Mouse (Mus musculus) lung, postnatal 36 days (tissue): Measurements from ENCODE around the gene Fam83e.

Source experiments
- DNase-seq: peaks from one replicate; pipeline ENCODE4 v3.0.0; 2022; ENCODE audit warnings: mixed read lengths

The Fam83e gene

DNA sequence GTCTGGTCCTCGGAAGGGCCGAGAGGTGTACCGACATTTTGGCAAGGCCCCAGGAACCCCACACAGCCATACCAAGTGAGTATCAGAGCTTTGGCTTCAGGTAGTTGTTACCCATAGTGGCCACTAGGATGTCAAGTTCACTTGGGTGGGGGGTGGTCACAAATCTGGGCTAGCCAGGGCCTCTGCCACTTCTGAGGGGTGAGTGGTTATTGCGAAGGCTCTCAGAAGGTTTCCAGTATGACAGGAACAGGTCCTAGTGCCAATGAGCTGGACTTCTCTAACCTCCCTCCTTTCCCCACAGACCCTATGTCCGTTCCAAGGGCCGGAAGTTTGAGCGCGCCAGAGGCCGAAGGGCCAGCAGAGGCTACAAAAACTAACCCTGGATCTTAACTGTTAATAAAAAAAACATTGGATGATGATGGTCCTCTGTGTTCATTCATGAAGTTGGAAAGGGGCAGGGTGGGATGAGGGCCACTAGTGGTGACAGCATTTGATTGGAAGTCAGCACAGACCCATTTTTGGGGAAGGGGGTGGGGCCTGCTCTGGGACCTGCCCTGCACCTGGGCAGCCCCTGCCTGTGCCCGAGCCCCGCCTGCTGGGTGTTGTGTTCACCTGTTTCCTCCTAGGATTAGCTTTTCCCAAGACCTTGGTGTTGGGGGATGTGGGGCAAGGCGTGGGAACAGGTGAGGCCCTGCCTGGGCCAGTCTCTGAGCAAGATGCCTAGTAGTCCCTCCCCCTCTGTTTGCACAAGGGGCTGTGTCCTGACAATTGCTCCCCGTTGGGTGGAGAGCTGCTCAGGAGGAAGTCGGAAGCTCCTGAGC lies at the start of gene Fam83e:
Gene Fam83e, plus strand, starts transcription at position 800 of the 821 bp plus-strand sequence.
- DNase-seq, result peak; percentile 57

DNA sequence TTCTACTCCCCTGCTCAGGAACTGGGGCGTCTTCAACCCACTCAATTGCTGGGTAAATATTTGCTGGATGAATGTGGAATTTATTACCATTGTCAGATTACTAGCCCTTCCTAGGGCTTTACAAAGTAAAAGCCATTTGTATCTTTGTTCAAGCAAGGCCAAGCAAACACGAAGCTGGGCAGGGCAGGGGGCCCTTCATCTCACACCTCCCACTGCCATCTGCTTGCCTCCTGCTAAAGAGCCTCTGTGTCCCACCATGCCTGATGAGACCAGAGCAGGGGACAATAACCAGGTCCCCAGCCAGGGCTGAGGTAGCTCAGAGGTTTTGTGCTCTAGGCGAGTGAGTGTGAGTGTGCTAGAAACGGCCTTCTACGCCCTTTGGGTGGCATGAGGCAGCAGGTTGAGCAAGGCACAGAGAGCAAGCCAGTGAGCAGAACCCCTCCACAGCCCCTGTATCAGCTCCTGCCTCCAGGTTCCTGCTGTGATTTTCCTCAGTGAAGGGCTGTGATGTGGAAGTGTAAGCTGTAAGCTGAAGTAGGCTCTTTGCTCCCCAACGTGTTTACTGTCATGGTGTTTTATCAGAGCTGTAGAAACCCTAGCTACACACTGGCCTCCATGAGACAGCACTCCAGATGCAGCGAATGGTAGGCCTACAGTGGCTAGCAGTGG lies 43.3 kb upstream of the Fam83e start:
- DNase-seq, result no peak

DNA sequence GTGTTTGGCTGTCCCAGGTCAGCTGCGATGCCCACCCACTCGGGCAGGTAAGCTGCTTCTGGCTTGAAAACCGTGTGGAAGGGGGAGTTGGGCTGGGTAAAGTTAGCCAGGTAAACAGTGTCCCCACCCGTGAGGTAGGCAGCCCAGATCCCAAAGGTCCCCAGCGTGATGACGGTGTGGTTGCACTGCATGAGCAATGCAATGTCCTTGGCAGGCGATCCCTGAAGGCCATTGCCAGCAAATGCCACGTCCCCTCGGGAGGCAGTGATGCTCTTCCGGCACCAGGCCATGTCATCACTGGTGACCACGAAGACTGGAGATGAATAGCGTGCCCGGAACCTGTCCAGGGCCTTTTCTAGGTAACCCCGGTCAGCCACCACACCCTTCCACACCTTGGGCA lies 42.5 kb upstream of the Fam83e start:
- DNase-seq, result no peak

DNA sequence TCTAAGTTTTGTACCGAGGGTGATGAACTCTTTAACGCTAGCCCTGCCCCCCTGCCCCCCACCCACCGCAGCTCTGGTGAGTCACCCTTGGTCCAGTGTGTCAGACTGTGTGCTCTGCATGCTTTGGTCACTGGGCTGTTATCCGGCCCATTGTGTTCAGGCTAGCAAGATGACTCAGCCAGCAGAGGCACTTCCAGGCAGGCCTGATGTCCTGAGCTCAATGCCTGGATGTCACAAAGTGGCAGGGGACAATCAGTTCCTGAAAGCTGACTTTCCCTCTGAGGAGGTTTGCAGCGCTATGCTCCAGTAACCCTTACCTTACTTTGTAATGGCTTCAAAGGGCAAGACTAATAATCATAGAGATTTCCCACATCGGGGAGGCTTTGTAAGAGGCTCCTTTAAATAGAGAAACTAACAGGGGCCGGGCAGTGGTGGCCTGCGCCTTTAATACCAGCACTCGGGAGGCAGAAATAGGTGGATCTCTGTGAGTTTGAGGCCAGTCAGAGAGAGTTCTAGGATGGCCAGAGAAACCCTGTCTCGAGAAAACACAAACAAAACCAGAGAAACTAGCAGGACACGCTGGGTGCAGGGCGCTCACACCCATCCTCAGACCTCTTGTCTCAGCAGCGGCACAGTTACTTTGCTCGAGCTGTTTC lies 40.9 kb upstream of the Fam83e start:
- peak; percentile 75 for DNase-seq

DNA sequence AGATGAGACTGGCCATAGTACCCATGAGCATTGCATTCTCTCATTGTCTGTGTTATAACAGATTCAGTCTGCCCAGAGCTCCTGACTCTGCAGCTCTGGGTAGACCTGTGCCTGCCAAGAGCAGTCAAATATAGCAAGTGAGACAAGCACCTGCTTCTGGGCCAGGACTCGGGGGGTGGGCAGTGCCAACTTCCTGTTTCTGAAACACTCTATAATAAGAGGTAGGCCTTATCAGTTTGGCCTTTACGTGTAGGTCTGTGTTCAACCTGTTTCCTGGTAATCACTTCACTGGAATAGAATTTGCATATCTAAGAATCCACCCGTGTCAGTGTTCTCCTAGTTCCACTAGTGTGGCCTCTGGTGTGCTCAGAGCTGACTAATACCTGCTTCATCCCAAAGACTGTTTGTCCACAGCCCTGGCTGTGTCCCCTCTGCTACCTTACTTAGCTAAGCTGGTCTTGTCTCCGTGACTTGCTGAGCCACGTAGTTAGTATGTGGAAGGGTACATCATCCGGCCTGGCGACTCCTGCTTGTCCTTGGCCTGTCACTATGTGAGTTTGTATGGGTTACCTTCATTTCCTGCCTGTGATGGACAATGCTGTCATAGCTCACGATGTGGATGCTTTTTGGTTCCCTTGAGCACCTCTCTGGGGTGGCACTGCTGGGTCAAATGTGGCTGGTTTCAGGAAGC lies 39.8 kb upstream of the Fam83e start:
- DNase-seq, result peak; percentile 79

DNA sequence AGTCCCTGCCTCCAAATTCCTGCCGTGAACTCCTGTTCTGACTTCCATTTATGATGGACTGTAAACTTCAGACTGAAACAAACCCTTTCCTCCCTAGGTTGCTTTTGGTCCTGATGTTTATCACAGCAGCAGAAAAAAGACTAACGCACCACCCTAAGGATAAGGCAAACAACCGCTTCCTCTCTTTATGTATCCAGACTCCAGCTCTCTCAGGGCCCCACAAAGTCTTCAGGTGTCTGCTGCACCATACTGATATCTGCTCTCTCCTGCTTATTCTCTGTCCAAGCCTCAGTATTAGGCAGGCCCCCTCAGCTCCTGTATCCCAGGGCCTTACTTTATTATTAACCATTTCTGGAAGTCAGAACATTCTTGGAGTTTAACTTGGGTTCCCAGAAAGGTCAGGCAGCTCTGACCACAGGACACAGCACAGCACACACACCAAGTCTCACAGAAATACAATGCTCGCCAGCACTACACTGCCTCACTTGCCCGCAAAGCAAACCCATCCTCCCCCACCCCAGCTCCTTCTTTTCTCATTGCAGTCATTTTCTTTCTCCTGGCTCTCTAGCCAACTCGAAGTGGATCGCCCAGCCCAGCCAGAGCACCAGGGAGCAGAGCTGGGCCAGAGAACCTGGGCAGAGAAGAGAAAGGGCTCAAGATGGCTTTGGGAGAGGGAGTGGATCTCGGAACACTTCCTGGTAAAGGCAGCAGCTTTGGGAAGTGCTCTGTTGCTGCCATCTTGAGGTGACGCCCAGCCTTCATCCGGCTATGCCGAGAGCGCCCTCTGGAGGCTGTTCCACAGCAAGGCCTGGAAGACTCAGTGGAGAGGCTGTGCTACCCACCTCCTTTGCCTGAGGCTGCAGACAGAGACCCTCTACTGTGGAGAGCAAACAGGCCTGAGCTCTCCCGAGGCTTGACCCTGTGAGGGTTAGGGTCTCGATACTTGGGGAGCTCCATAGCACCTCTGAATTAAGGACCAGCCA lies 38.6 kb upstream of the Fam83e start:
- peak; percentile 94 for DNase-seq

DNA sequence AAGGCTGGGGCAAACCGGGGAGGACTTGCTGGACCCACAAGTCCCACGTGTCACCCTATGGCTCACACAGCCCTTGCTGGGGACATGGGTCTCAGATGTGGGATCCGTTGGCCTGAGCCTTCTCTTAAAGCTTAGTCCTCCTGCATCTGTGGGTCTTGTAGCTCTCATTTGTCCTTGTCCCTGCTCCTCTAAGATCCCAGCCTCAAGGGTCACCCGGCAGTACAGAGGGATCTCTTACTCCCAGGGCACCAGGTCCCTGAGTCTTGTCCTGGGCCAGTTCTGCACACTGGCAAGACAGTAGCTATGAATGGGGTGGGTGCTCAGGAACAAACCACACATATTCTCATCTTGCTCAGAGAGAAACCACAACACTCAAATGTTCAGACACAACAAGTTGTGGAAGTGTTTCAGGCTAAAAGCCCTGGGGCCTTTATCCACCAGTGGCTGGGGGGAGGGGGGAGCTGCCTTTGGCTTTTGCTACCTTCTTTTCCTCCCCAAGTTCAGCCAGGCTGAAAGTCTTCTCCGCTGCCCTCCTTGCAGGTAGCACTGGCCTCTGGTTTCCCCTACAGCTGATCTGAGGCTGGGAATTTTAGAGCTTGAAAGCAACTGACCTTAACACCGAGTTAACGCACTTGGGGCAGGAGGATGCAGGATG lies 37.5 kb upstream of the Fam83e start, which contains the start of gene Ntn5:
Gene Ntn5, plus strand, starts transcription at position 627 of the 655 bp plus-strand sequence.
- DNase-seq, result no peak

DNA sequence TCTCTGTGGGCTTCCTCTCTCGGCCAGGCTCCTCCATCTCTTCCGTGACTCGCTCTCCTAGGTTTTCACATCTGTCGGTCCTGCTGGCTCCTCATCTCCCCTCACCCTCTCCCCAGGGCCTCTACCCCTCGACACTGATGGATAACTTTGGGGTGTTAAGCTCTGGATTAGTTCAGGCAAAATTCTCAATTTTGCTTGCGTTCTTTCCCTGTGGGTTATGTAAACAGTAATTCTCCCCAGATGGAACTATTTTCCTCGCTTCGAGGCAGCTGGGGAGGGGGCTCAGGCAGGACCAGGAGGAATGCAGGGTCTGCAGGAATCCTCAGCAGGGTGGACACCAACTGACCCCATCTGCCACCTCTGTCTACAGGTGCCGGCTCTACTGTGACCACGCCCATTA lies 35.2 kb upstream of the Fam83e start:
- DNase-seq, result no peak

DNA sequence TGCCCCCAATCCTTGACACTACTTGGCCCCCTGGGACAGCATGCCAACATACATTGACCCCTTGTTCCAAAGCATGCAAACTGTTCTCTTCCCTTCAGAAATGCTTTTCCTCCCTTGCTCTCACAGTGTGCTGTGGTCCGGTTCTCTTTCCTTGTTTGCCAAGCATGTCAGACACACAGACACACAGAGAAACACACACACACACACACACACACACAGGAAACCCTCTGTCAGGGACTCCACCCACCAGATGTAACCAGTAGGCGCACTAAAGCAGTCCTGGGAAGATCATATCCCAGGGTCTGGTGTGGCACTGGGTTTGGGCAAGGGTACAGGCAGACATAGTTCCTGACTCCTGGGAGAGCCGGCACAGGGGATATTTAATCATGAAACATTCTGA lies 34.2 kb upstream of the Fam83e start:
- peak; percentile 60 for DNase-seq

DNA sequence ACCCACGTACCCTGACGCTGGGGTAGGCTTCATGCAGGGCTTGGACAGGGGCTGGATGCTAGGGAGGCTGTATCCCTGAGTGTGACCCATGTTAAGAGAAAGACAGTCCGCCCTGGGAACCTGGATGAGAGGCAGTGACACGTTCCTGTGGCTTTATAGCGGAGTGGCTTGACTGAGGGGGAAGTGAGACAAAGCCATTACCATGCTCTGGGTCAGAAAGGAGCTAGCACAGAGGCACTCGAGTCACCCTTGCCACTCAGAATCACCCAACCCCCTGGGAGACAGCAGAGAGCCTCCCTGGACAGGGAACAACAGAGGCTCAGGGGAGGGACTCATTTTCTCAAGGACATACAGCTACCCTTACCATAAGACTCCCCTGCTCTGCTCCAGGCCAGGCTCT lies 31.9 kb upstream of the Fam83e start:
- no peak for DNase-seq

DNA sequence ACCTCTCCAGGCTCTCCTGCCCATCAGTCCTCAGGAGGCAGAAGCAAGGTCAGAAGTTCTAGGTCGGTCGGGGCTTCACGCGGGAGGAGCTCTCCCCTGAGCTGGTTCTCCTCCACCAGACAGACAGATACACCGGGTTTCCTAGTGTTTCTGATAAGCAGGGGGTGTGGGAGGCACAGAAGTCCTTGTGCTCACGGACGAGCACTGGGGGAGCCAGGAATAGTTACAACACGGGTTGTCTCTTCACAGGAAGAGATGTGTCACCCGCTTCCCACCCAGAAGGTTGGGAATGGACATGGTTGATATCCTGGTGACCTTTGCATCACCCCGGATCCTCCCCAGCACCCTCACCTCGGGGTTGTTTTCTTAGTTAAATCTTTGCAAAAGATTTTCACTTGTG lies 31.2 kb upstream of the Fam83e start:
- DNase-seq, result no peak

DNA sequence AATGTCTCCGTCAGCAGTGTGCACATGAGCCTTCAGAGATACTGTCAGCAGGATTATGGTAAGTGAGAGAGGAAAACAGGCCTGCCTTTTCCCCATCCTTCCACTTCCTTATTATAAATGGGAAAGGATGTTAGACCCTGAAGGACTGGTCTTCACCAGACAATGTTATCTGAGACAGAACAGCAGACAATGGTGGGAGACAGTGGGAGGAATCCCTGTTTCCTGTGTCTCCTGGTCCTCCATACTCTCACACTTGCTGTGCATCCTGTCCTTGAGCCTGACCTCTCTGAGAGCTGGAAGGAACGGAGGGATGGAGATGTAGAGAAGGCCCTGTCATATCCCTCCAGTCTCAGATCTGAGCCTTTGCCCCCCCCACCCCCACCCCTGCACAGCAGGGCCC lies 28.6 kb upstream of the Fam83e start:
- DNase-seq, result no peak

DNA sequence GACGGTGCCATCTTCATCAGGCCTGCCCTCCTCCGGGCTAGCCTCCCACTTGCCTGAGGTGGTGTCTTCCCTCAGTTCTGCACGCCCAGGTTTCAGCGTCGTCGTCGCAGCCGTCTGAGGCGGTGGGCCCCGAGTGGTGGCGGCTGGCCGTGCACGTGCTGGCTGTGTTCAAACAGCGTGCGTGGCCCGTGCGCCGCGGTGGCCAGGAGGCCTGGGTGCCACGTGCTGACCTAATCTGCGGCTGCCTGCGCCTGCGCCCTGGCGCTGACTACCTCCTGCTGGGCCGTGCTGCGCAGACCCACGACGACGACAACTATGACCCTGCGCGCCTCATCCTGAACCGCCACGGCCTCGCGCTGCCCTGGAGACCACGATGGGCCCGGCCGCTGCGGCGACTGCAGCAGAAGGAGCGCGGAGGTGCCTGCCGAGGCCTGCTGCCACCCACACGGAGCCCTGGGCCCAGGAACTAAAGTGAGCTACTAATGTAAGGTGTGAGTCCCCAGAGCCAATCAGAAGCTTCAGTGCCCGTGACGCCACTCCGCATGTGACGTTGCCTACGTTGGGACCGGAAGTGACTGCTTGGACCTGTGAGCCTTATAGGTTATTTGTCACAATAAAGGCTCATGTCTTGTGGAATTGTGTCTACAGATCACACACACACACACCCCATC lies 27.0 kb upstream of the Fam83e start, which contains the start of gene Sec1:
Gene Sec1, minus strand, starts transcription at position 482 of the 671 bp plus-strand sequence.
- DNase-seq, result no peak

DNA sequence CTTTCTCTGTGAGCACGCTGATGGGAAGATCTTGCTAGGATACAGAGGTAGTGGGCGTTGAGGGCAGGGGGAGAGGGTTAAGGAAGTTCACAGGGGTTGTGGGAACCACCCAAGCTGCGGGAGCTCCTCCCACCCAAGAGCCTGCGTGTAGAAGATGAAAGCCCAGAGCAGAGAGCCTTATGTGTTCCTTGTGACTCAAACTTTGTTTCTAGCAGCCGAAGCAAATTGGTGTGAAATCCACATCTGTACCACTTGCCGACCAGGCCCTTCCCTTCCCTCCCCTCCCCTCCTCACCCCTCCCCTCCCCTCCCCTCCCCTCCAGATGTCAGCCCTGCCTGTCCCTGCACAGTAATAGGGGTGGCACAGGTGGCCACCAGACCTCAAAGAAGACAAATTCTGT lies 25.9 kb upstream of the Fam83e start:
- DNase-seq, result no peak

DNA sequence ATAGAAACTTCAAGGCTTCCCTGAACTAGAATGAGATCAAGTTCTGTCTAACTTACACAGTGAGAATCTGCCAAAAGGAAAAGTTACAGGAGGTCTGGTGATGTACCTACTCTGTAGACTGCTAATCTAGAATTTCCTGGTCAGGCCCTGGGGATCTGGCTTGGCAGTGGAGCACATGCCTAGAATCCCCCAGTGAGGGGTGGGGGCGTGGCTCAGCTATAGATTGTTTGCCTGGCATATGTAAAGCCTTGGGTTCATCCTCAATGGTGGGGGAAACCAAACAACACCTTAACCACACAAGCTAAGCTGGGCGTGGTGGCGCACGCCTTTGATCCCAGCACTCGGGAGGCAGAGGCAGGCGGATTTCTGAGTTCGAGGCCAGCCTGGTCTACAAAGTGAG lies 23.1 kb upstream of the Fam83e start:
- DNase-seq, result no peak

DNA sequence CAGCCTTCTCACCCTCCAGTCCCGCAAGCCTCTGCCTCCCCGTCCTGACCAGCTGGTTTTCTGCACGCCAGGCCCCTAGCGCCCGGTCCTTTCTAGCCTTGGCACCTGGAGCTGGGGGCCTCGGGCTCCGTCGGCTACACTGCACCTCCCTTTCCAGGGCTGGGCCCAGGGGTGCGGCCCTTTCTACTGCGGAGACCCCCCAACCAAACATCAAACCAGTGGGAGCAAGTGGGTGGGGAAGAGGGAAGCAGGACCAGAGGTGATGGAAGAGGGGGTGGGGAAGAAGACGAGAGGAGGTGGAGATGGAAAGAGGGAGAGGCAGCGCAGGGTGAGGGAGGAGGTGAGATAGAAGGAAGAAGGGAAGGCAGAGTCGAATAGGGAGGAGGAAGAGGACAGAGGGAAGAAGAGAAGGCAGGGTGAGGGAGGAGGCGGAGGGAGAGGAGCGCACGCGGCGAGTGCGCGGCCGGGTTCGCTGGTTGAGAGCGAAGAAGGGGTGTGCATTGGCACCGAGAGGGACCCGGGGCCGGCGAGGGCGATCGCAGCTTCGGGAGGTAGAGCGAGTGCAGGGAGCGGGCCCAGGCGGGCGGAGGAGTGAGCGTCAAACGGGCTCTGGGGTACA lies 21.4 kb upstream of the Fam83e start, which contains the start of gene Car11:
Gene Car11, plus strand, starts transcription at position 321 of the 619 bp plus-strand sequence.
- no peak for DNase-seq

DNA sequence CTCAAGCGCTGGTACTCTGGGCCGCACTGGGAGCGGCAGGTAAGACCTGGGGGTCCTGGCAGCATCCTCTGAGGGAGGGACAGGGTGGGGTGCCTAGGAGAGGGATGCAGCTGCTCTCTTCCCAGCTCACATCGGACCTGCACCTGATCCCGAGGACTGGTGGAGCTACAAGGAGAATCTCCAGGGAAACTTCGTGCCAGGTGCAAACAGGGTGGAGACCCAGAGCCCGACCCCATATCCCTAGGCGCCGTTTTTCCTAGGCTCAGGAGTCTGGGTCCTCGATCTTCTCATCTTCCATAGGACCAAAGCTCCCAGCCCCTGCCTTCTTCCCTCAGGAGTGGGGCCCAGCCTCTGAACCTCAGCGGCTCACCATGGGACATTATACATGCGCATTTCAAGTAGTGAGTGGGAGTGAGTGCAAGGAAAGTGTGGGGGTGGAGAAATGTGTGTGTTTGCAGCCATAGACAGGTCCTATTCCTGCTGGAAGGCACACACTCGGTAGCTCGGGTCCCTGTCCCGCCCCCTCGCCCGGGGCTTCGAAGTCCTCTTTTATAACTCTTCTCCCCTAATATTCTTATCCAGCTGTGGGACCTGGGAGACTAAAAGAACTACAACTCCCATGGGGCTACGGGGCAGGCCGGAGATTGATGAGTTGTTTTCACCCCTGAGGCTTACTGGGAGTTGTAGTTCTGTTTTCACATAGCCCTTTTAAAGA lies 20.6 kb upstream of the Fam83e start:
- DNase-seq, result peak; percentile 94

DNA sequence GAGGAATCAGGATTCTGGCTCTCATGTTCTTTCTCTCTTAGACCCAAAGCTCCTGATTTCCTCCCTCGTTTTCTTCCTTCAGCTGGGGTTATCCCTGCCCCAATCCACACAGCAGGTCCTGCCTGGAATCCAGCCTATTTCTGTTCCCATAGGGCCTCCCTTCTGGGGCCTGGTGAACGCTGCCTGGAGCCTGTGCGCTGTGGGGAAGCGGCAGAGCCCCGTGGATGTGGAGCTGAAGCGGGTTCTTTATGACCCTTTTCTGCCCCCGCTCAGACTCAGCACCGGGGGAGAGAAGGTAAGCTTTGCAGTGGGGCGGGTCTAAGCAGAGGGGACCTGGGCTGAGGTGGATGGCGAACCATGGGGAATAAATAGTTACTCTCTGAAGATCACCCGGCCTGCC lies 19.9 kb upstream of the Fam83e start:
- no peak for DNase-seq

DNA sequence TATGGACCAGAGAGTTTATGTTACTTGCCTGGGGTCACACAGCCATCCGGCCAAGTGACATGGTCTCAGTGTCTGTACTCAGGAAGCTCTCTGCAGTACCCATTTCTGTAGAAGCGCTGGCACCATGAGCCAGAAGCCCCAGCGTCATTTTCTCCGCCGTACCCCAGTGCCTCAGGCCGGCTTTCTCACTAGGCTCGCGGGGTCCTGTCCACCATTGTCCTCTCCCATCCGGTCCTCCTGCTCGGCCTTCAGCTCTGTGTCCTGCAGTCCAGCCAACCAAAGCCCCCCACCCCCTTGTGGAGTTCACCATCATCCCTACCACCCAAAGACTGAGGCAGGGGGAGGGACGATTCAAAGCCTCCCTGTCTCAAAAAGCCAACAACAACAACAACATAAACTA lies 19.4 kb upstream of the Fam83e start:
- no peak for DNase-seq
